Mouse (Mus musculus): Measurements from ENCODE around the gene Dscaml1. TPM values are rescaled to one million over a fixed set of nuclear protein-coding genes. Genes with fewer than 3 reads are reported as not detected.

Dscaml1 gene
- polyA plus RNA-seq, 1 experiment, result not detected

DNA sequence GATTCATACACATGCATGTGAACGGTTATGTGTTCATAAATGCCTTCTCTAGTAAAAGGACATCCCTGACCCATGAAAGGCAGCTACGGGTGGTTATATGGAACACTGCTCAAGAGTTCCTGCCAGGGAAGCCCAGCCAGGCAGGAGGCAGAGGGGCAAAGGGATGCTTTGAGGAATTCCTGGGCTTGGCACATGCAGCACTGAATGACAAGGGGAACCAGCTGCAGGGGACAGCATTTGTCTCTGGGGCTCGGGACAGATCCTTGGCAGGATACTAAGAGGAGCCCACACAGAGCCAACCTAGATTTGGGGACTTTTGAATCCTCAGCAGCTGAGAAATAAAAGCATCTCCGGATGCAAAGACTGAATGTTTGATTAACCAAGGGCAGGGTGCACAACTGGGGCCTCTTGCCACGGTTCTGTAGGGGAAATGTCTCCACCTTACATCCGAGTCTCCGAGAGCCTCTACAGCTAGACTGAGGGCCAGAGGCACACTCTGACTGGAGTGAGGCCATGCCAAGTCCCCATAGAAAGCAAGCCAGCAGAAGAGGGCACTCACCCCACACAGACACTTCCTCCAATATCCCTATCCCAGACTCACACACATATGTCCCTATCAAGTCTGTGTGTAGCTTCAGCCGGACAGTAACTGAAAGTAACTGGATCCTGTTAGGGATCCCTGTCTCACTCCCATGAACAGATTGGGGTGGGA is 251.7 kb downstream of the Dscaml1 start:
- TF ChIP-seq GATA1 (IDR thresholded peaks at IDR 0.05; ENCODE audit: low read length), result no peak

DNA sequence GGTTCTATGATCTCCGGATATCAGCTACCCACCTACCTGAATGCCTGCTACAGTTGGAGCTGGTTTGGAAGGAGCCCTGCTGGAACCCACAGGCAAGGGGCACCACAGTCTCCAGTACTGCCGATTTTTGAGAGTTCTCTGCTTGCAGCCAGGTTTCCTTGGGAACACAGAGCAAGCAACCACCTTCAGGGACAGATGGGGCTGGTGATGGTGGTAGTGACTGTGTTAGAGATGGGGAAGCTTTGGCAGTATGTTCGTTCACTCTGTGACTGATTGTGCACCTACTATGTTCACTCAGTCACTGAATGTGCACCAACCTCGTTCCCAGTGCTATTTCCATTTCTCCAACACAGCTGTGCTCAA is 252.2 kb downstream of the Dscaml1 start:
- TF ChIP-seq GATA1 (IDR thresholded peaks at IDR 0.05; ENCODE audit: low read length), result no peak

DNA sequence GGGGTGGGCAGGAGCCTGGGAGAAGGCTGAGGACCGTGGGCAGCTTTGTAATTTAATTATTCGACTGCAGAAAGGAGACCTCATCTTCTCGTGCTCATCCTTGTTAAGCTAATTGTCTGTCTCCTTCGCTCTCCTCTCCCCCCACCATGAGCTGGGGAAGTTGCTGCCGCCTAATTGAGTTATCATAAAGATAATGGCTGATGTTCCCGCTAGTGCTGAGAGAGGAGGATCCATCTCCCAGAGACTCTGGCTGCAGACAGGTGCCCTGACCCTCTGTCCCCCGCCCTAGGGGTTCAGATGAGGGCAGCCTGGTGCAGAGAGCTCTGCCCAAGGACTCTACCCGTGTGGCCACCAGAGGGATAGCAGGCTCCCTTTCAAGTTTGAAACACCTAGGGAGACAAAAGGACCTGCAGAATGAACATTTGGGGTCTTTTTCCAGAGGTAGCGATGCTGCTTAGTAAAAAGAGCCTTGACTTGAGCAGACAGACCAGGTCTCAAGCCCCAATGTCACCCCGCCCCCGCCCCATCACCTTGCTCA is 256.1 kb downstream of the Dscaml1 start:
- no peak for TF ChIP-seq GATA1 (IDR thresholded peaks at IDR 0.05; ENCODE audit: low read length)

DNA sequence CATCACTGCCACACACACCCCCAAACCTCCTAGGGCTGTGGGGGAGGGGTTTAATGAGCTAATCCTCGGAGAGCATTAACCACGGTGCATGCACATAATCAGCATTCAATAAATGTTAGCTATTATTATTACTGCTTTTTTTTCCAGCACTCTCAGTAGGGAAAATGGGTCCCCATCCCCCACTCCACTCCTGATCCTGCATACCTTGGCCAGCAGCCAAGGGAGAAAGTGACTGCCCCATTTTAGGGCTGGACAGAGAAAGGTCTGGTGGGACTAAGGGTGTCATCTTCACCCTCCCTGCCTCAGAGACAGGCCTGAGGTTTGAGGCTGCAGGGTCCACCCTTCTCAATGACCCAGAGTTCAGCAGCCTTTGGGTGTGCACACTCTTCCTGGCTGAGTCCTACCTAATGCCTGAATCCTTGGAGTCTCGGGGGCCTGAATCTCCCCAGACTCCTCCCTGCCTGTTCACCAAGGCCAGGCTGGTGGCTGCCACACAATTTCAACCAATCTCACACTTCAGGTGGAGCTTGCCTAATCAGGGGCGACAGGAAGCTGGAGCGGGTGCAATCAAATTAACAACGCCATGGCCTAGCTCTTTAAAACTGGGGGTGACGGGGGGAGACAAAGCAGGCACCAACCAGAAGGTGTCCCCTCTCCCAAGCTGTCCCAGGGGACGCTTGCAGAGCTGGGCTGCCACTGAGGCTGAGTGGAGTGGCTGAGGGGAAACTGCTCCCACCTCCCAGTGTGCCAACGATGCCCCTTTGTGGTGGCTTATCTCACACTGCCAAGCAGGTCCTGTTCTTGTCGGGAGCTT is 267.2 kb downstream of the Dscaml1 start:
- no peak for TF ChIP-seq GATA1 (IDR thresholded peaks at IDR 0.05; ENCODE audit: low read length)

DNA sequence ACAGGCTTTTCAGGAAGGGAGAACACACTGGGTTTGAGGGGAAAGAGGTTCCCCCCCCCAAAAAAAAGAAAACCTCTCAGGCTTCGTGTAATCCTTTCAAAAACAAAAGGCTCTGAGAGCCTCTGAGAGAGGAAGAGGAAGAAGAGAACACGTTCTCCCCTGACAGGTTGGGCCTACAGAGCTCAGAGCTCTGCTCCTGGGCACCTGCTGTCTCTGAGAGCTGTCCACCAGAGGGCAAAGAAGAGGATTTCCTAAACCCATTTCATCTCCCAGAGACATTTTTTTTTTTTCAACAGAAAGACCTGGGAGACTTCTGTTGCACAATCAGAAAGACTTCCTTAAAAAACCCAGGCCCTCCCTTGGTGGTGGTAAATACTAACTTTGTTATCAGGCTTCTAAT is 267.8 kb downstream of the Dscaml1 start:
- TF ChIP-seq GATA1 (IDR thresholded peaks at IDR 0.05; ENCODE audit: low read length), result no peak

DNA sequence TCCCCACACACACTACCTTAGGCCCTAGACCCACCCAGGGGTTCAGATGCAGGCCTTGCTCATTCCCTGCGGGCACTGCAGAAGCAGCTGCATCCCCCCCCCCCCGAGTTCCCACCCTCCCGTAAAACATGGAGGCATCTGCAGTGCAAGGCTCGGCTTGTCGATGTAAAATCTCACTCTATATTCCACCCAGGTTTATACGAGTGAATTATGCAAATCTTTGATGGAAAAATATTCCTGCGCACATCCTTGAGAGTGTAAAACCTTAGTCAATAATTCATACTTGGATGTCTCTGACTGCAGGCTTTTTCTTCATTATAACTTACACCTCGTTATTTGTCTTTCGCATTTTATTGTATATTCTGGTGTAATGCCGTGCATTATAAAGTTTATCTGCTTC is 272.7 kb downstream of the Dscaml1 start:
- TF ChIP-seq GATA1 (IDR thresholded peaks at IDR 0.05; ENCODE audit: low read length), result no peak

DNA sequence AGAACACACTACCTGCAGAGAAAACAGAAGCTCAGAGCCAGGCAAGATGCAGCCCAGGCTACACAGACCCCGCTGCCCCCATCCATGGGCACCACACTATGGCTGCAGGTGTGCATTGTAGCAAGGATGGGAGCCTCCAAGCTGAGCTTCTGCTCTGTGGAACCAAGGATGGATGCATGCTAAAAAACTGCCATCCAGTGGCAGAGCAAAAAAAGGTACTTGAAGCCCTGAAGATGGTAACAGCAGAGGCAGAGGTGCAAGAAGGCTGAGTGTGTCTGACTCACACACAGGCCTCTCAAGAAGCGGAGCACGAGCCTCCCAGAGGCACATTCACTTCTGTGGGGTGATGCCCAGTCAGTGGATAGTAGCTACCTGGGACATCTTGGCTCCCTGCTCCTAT is 276.8 kb downstream of the Dscaml1 start:
- no peak for TF ChIP-seq GATA1 (IDR thresholded peaks at IDR 0.05; ENCODE audit: low read length)

DNA sequence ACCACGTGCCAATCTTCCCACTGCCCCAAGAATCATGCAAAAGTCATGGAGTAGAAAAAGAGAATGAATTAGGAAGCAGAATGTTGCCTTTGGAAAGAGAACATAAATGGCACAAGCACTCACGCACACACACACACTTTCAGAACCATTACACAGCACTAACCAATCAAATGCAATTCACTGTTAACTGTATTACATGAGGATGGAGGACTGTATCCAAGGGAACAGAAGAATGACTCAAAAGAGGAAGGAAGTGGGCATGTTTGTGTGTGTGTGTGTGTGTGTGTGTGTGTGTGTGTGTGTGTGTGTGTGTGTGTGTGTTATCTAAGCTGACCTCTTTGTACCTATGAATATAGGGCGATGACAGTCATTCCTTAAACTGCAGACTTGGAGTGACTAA is 278.0 kb downstream of the Dscaml1 start:
- no peak for TF ChIP-seq GATA1 (IDR thresholded peaks at IDR 0.05; ENCODE audit: low read length)

DNA sequence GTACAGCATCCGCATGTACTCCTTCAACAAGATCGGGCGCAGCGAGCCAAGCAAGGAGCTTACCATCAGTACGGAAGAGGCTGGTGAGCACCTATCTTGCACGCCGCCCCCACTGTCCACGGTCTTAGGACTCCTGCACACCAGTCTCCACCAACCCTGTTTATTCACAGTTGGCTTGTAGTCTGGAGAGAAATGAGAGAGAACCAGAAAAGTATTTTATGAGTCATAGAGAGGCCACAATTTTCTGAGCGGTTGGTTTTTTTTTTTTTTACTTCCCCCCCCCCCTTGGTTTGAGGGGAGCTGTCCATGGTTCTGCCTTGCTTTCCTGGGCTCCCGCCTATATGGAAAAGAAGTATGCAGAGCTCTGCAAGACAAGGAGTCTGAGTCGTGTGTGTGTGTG is 283.9 kb downstream of the Dscaml1 start:
- no peak for TF ChIP-seq GATA1 (IDR thresholded peaks at IDR 0.05; ENCODE audit: low read length)

DNA sequence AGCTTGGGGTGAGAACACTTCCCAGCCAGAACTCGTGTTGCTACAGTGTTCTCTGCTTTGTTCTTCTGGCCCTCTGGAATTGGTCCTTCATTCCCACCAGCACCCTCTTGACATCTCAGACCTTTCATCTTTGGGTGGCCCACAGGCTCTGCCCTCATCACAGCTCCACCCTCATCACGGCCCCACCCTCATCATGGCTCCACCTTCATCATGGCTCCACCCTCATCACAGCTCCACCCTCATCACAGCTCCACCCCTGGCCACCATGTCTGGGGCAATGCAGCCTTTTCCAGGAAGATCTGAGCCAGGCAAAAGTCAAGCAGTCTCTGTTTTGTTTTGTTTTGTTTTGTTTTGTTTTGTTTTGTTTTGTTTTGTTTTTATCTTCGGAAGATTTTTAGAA is 289.0 kb downstream of the Dscaml1 start:
- no peak for TF ChIP-seq GATA1 (IDR thresholded peaks at IDR 0.05; ENCODE audit: low read length)

DNA sequence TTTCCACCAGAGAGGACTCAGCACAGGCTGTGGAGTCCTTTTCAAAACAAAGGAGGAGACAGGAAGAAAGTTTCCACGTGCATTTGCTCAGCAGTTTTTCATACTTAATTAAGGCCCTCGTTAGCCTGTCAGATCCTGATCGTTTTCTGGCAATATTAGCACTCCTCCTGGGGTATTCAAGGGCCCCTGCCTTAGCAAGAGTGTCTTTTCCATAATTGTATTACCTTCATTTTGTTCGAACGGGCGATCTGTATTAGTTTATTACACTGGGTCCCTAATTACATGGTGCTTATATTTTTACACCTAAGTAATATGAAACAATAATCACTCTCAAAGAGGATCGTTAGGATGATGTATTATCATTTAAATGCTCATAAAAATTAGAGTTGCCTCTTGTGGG is 293.6 kb downstream of the Dscaml1 start:
- no peak for TF ChIP-seq GATA1 (IDR thresholded peaks at IDR 0.05; ENCODE audit: low read length)

DNA sequence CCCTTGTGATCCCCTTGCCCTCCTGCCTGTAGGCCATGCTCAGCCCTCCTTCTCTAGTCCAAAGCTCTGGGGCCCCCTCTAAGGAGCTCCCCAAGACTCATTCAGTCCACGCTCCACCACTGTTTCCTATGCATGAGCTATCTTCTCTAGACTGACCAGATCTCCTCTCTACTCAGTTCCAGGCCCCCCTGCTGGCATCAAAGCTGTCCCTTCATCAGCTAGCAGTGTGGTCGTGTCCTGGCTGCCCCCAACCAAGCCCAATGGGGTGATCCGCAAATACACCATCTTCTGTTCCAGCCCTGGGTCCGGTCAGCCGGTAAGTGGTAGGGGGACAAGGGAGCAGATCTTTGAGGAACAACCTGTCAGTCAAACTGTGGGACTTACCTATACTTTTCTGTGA is 305.4 kb downstream of the Dscaml1 start:
- no peak for TF ChIP-seq GATA1 (IDR thresholded peaks at IDR 0.05; ENCODE audit: low read length)

DNA sequence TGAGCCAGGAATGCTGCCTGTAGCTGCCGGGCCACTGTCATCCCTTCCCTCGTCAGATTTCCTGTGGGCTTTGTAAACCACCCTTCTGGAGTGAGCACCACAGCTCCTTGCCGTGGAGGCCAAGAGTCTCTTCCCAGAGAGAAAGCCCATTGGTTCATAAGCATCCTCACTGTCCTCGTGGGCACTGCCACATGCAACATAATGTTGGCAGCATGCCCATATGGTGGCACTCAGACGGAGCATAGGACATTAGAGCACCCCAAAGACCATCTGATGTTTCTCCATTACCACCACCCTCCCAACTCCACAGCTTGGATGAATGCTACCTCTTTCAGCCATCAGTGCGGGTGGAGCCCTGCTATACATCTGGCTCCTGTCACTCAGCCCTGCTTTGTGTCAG is 306.8 kb downstream of the Dscaml1 start:
- TF ChIP-seq GATA1 (IDR thresholded peaks at IDR 0.05; ENCODE audit: low read length), result no peak

DNA sequence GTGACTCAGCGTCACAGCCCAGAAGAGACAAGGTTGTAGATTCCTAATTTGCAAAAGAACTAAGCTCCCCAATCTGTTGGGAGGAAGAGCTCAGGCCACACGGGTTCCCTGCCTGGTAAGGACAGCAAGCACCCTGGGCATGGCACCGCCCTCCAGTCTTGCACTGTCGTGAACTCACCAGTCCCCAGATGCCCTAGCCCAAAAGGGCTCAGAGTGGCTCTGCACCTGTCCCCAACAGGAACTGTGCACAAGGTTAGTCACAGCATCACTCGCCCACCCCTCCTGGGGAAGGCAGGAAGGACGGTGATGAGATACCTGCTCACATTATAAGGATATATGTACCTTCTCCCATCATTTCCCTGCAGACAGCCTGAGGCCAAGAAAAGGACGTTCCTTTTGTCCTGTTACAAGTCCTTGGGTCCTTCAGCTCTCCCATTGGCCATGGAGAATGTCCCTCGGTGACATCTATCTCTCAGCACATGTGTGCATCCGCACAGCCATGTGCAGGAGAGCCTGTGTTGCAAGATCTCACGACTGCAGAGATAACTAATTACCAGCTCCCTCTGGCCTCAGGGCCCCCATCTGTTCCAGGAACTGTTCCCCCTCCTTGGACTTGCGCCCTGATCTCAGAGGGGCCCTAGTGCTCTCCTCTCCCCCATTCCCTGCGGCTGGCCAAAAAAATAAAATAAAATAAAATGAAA is 312.7 kb downstream of the Dscaml1 start:
- TF ChIP-seq GATA1 (IDR thresholded peaks at IDR 0.05; ENCODE audit: low read length), result no peak

DNA sequence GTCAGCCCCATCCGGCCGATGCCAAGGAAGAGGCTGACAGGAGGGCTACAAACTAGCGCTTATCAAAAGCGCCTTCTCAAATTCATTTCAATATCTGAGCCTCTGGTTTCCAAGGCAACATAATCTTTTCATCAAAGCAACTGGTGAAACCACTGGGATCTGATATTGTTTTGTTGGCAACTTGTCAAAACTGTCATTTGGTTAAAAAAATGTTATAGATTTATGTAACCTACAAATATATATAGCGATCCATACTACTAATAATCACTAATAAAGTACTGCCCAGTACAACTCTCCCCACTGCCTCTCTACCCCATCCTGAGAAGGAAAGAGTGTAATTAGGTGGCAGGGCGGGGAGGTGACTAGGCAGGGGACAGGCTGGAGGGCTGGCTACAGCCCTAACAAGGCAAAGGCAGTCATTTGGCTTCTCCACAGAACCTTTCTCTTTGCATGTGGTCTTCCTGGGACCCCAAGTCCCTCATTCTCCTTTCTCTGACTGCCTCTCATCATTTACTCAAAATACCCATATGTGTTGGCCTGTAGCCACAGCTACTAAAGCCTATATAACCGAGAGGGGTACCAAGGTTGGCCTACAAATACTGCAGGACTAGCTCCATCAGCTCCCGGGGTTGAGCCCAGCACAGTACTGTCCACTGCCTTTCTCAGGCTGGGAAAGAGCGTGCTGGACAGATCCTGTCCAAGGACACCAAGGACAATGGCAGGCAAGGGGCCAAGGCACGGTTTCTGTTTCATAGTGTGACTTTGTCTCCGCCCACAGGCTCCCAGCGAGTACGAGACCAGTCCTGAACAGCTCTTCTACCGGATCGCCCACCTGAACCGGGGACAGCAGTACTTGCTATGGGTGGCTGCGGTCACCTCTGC is 313.5 kb downstream of the Dscaml1 start:
- no peak for TF ChIP-seq GATA1 (IDR thresholded peaks at IDR 0.05; ENCODE audit: low read length)
